Mouse (Mus musculus): Measurements from ENCODE around the gene Atg9b.

GRCm38 (mm10) chr5:24380499-24380898 is 11.4 kb downstream of the Atg9b start:
- no peak for TF ChIP-seq CTCF (conservative IDR thresholded peaks at IDR 0.05; ENCODE audit: insufficient read depth, insufficient read length, low read depth, low read length)
- TF ChIP-seq POLR2A (IDR thresholded peaks at IDR 0.05; ENCODE audit: low read depth, low read length), result no peak
